Mouse (Mus musculus): ENCODE measurements around the gene C1qc. TPM values are rescaled to one million over a fixed set of nuclear protein-coding genes. Genes with fewer than 3 reads are reported as not detected.

C1qc gene
- total and polyA plus RNA-seq, 2 experiments, result 89.6 to 104 TPM

DNA sequence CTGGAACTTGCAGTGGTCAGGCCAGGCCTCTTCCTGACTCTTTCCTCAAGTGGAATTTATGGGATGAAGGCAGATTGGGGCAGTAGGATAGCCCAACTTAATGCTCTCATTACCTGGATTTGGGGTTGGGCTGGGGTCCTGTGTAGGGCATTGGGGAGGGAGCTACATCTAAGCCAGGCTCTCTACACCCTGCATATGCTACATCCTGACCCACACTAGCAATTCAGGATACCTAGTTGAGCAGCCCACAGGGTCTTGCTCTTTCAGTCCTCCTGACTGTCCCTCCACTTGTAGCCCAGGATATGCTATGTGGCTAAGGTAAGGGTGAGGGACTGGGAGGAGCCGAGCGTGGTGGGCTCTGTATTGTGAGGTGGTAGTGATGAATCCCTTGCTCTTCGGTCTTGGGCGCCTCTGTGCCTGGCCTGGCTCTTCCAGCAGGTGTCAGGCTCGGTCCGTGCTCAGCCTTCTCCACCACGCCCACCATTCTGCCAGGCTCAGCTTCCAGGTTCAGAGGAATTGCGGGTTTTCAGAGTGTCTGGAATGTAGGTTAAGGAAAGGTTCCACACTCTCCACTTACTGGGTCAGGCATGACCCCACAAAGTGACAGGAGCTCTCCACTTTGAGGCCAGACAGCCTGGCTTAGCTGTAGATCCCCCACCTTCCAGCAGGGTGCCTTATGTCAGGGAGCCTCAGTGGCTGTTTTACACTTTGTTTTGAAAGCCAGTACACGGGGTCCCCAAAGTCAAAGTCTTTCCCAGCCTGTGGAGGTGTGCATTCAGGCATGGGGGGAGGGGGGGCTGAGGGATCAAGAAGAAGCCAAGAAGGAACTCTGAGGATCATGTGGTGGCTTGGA is 1.1 kb upstream of the C1qc start:
- TF ChIP-seq CTCF (IDR thresholded peaks at IDR 0.05; ENCODE audit: low read depth, low read length) (peak; percentile 72), POLR2A (IDR thresholded peaks at IDR 0.05; ENCODE audit: extremely low read depth, insufficient read depth, low read length) (no peak)
- no peaks in the 10 kb centered on the region for H3K4me1 ChIP-seq (ENCODE audit: control insufficient read depth, insufficient read depth, low read length)
- H3K9ac ChIP-seq (ENCODE audit: low read depth, low read length), result no peak overlapping the region
- H3K4me3 ChIP-seq (ENCODE audit: insufficient read depth, low read depth, low read length), result no peak overlapping the region
- H3K36me3 ChIP-seq (ENCODE audit: control insufficient read depth, insufficient read depth, low read length), result no peaks in the 10 kb centered on the region
- no peaks in the 10 kb centered on the region for H3K27me3 ChIP-seq (ENCODE audit: control insufficient read depth, insufficient read depth, low read length)
- H3K79me2 ChIP-seq (ENCODE audit: control insufficient read depth, insufficient read depth, low read length), result no peaks in the 10 kb centered on the region
- no peak for DNase-seq (ENCODE audit: extremely low read depth, low read depth, low spot score)
- 5% methylated on average over 9 of the region's 9 CpGs for WGBS
- H3K27ac ChIP-seq (replicated peaks; ENCODE audit: insufficient read depth, low read depth, low read length), result no peak overlapping the region

DNA sequence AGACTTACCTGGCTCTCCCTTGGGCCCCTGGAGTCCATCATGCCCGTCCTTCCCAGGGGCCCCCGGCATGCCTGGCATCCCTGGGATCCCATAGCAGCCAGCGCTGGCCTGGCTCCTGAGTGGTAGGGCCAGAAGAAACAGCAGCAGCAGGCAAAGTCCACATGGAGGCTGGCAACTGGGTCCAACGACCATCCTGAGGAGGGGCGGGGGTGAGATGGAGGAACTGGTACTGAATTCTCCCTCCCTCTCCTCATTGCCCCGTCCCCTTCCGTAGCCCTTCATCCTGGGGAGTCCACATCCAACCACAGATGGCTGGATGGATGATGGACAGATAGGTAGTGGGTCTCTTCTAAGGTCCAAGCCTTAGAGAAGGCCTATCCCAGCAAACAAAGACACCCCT is 494 bp downstream of the C1qc start:
- no peak for DNase-seq (ENCODE audit: extremely low read depth, low read depth, low spot score)
- Histone ChIP-seq H3K79me2 (ENCODE audit: control insufficient read depth, insufficient read depth, low read length) (no peaks in the 10 kb centered on the region), H3K36me3 (ENCODE audit: control insufficient read depth, insufficient read depth, low read length) (no peaks in the 10 kb centered on the region), H3K27ac (replicated peaks; ENCODE audit: insufficient read depth, low read depth, low read length) (peak overlapping the region; percentile 46), H3K9ac (ENCODE audit: low read depth, low read length) (peak overlapping the region; percentile 65), H3K4me3 (ENCODE audit: insufficient read depth, low read depth, low read length) (peak overlapping the region; percentile 60), H3K27me3 (ENCODE audit: control insufficient read depth, insufficient read depth, low read length) (no peaks in the 10 kb centered on the region), H3K4me1 (ENCODE audit: control insufficient read depth, insufficient read depth, low read length) (no peaks in the 10 kb centered on the region)
- no peak for TF ChIP-seq CTCF (IDR thresholded peaks at IDR 0.05; ENCODE audit: low read depth, low read length)
- WGBS, result 55% methylated on average over 7 of the region's 7 CpGs

DNA sequence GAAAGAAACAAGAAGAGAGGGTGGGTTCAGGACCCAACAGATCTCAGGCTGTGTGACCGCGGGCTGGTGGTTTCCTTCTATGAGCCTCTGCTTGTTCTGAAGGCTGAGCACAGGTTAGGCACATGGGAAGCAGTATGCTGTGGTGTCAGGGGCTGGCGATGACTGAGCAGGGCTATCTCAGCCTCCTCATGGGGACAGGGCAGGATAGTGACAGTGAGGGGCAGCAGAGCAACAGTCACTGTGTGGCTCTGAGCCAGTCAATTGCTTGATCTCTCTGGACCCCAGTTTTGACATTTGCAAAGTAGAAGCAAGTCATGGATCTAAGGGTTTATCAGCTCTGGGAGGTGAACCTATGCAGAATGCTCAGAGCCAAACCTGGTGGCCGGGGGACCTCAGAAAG is 1.8 kb downstream of the C1qc start:
- 84% methylated on average over 4 of the region's 4 CpGs for WGBS
- no peaks in the 10 kb centered on the region for H3K36me3 ChIP-seq (ENCODE audit: control insufficient read depth, insufficient read depth, low read length)
- H3K9ac ChIP-seq (ENCODE audit: low read depth, low read length), result peak overlapping the region; percentile 29; the same call in 1 of the 2 replicates
- no peaks in the 10 kb centered on the region for H3K79me2 ChIP-seq (ENCODE audit: control insufficient read depth, insufficient read depth, low read length)
- H3K27ac ChIP-seq (replicated peaks; ENCODE audit: insufficient read depth, low read depth, low read length), result peak overlapping the region; percentile 46
- no peaks in the 10 kb centered on the region for H3K27me3 ChIP-seq (ENCODE audit: control insufficient read depth, insufficient read depth, low read length)
- no peaks in the 10 kb centered on the region for H3K4me1 ChIP-seq (ENCODE audit: control insufficient read depth, insufficient read depth, low read length)
- TF ChIP-seq CTCF (IDR thresholded peaks at IDR 0.05; ENCODE audit: low read depth, low read length), result no peak
- TF ChIP-seq POLR2A (IDR thresholded peaks at IDR 0.05; ENCODE audit: extremely low read depth, insufficient read depth, low read length), result no peak
- H3K4me3 ChIP-seq (ENCODE audit: insufficient read depth, low read depth, low read length), result peak overlapping the region; percentile 25
- DNase-seq (ENCODE audit: extremely low read depth, low read depth, low spot score), result no peak

DNA sequence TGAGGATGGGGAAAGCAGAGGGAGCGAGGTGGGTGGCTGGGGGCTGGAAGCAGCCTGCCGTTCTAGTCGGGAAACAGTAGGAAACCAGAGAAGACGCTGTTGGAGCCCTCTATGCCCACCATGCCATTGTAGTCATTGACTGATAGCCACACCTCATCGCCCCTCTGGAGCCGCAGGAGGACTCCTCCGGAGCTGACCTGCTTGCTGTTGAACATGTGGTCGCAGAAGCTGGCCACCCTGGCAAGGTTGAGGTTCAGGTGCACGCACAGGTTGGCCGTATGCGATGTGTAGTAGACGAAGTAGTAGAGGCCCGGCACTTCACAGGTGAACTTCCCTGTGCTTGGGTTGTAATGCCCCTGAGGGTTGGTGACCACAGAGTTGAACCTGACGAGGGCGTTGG is 2.9 kb downstream of the C1qc start:
- Histone ChIP-seq H3K4me3 (ENCODE audit: insufficient read depth, low read depth, low read length) (peak overlapping the region; percentile 36), H3K27me3 (ENCODE audit: control insufficient read depth, insufficient read depth, low read length) (no peaks in the 10 kb centered on the region), H3K9ac (ENCODE audit: low read depth, low read length) (peak overlapping the region; percentile 46), H3K27ac (replicated peaks; ENCODE audit: insufficient read depth, low read depth, low read length) (peak overlapping the region; percentile 40), H3K36me3 (ENCODE audit: control insufficient read depth, insufficient read depth, low read length) (no peaks in the 10 kb centered on the region), H3K4me1 (ENCODE audit: control insufficient read depth, insufficient read depth, low read length) (no peaks in the 10 kb centered on the region), H3K79me2 (ENCODE audit: control insufficient read depth, insufficient read depth, low read length) (no peaks in the 10 kb centered on the region)
- 84% methylated on average over 15 of the region's 15 CpGs for WGBS
- no peak for DNase-seq (ENCODE audit: extremely low read depth, low read depth, low spot score)
- TF ChIP-seq CTCF (IDR thresholded peaks at IDR 0.05; ENCODE audit: low read depth, low read length) (no peak), POLR2A (IDR thresholded peaks at IDR 0.05; ENCODE audit: extremely low read depth, insufficient read depth, low read length) (no peak)

DNA sequence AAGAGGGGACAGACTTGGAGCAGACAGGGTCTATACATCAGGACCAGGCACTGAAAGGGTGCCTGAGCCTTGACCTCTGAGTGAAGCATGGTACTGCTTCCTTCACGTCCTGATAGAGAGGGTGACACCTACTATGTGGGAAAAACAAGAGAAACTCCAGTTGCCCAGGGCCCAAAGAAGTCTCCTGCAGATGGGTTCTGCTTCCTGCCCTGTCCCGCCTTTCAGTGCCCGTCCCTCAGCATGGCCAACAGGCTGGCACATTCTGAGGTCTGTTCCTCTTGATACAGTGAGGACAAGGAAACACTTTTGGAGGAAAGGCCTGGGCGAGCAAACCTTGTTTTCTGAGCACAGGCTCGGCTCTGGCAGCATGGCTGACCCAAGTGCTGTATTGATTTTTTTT is 5.2 kb downstream of the C1qc start:
- Histone ChIP-seq H3K4me3 (ENCODE audit: insufficient read depth, low read depth, low read length) (no peak overlapping the region), H3K4me1 (ENCODE audit: control insufficient read depth, insufficient read depth, low read length) (no peaks in the 10 kb centered on the region), H3K27ac (replicated peaks; ENCODE audit: insufficient read depth, low read depth, low read length) (no peak overlapping the region), H3K36me3 (ENCODE audit: control insufficient read depth, insufficient read depth, low read length) (no peaks in the 10 kb centered on the region), H3K9ac (ENCODE audit: low read depth, low read length) (no peak overlapping the region), H3K79me2 (ENCODE audit: control insufficient read depth, insufficient read depth, low read length) (no peaks in the 10 kb centered on the region), H3K27me3 (ENCODE audit: control insufficient read depth, insufficient read depth, low read length) (no peaks in the 10 kb centered on the region)
- WGBS, result 40% methylated on average over 5 of the region's 5 CpGs
- DNase-seq (ENCODE audit: extremely low read depth, low read depth, low spot score), result no peak
- TF ChIP-seq POLR2A (IDR thresholded peaks at IDR 0.05; ENCODE audit: extremely low read depth, insufficient read depth, low read length) (no peak), CTCF (IDR thresholded peaks at IDR 0.05; ENCODE audit: low read depth, low read length) (no peak)

DNA sequence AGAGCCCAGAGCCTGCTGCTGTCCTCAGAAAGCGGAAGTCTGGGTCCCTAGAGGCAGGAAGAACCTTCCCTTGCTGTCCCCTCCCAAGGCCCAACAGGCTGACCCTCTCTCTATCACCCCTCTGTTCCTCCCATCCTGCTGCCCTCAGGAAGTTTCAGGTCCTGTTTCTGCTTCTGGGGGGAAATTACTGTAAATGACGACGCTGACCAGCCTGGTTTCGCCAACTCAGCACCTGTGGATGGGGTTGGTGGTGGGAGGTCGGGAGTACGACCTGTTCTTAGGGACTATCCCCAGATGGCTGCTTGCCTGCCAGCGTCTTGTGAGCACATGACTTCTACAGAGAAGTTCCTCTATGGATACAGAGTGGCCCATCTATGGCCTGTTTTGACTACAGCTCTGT is 6.8 kb downstream of the C1qc start, which contains the start of gene C1qb:
TSS of gene C1qb (minus strand) at position 87 of the 400 bp plus-strand sequence.
- no peaks in the 10 kb centered on the region for H3K27me3 ChIP-seq (ENCODE audit: control insufficient read depth, insufficient read depth, low read length)
- no peaks in the 10 kb centered on the region for H3K36me3 ChIP-seq (ENCODE audit: control insufficient read depth, insufficient read depth, low read length)
- WGBS, result 73% methylated on average over 7 of the region's 7 CpGs
- DNase-seq (ENCODE audit: extremely low read depth, low read depth, low spot score), result peak; percentile 60
- no peaks in the 10 kb centered on the region for H3K79me2 ChIP-seq (ENCODE audit: control insufficient read depth, insufficient read depth, low read length)
- no peaks in the 10 kb centered on the region for H3K4me1 ChIP-seq (ENCODE audit: control insufficient read depth, insufficient read depth, low read length)
- H3K4me3 ChIP-seq (ENCODE audit: insufficient read depth, low read depth, low read length), result peak within 1 kb of the TSS; percentile 23
- H3K27ac ChIP-seq (replicated peaks; ENCODE audit: insufficient read depth, low read depth, low read length), result peak within 1 kb of the TSS; percentile 46
- peak within 1 kb of the TSS; percentile 3; the same call in 1 of the 2 replicates for H3K9ac ChIP-seq (ENCODE audit: low read depth, low read length)
- TF ChIP-seq POLR2A (IDR thresholded peaks at IDR 0.05; ENCODE audit: extremely low read depth, insufficient read depth, low read length), result no peak
- no peak for TF ChIP-seq CTCF (IDR thresholded peaks at IDR 0.05; ENCODE audit: low read depth, low read length)

Data from liver, adult 2 months (tissue).